Mouse (Mus musculus) neutrophil, adult 83 days (primary cell): ENCODE results near the gene Suds3. TPM values are rescaled to one million over a fixed set of nuclear protein-coding genes. Genes with fewer than 3 reads are reported as not detected.

Experiments
- total RNA-seq, 2 experiments: library from RNA; stranded (reverse); gene quantifications; one replicate each; pipeline ENCODE4 v1.2.4; 2023

The Suds3 gene
- total RNA-seq: 10 to 100 TPM; 64.0 to 75.9 TPM

GRCm38 (mm10) chr5:117115836-117116366 lies at the start of gene Suds3:
Gene Suds3, minus strand, starts transcription at chr5:117116113.

GRCm38 (mm10) chr5:117119777-117120488 lies 4.0 kb upstream of the Suds3 start, which contains the start of gene Taok3:
Gene Taok3, plus strand, starts transcription at chr5:117120129.

Other genes with a start within 250 kb of the Suds3 start
- gene Taok3, start 4.0 kb upstream of the Suds3 start, total RNA-seq: 10 to 100 TPM; 79.5 to 90.6 TPM
- 10 to 100 TPM; 46.7 to 54.5 TPM for gene Pebp1, start 171.5 kb upstream of the Suds3 start, total RNA-seq
- gene Vsig10, start 203.0 kb upstream of the Suds3 start, total RNA-seq: 1 to 10 TPM; 5.0 to 7.9 TPM
- 10 to 100 TPM; 25.5 to 30.3 TPM for gene Wsb2, start 241.2 kb upstream of the Suds3 start, total RNA-seq